Mouse (Mus musculus): ENCODE measurements around the gene Lsamp. TPM values are rescaled to one million over a fixed set of nuclear protein-coding genes. Genes with fewer than 3 reads are reported as not detected.

The Lsamp gene
- total RNA-seq (2021), result under 1 TPM; 0.78 to 0.82 TPM
- long read RNA-seq, experiment 1, result 0 reads
- long read RNA-seq, experiment 2, result 0 reads

DNA sequence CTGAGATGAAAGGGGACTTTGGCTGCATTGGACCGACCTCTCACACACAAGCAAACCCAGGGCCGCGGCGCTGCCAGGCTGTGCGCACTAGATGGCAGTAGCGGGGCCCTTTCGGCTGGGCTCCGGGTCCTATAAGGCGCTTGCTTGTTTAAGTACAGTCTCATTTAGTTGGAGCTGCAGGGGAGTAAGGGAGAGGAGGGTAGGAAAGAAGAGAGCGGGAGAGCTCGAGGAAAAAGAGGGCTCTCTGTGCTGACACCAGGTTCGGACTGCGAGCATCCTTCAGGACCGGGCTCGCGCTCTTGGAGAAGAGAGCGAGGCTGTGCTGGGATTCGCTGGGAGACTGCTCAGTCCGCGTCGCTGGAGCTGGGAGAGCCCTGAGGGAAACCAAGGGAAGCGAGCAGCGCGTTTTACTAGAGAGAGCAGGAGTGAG is at the start of gene Lsamp:
Gene Lsamp (plus strand): TSS at position 157 of the 430 bp plus-strand sequence.
- DNase-seq (ENCODE audit: low spot score), result no peak

DNA sequence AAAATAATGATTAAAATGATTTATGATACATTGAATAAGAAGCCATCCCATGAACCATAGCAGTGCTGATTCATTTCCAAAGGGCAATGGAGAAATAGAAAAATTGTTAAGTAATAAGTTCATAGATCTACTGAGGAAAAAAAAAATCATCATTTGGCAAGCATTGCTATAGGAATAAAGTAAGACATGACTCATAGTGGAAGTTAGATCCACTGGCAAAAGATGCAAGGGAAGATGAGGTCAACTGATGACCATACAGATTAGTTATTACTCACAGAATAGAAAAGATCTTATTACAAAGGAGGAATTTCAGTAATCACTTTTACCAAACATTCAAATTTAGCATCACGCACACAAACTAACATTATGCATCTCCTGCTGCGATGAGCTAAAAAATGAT is 26.5 kb upstream of the Lsamp start:
- DNase-seq (ENCODE audit: low spot score), result no peak

GRCm38 (mm10) chr16:39972712-39973111 is 11.4 kb upstream of the Lsamp start:
- no peak for DNase-seq (ENCODE audit: low spot score)

- DNase-seq (ENCODE audit: low spot score), result no peak
These were observed 602 bp downstream of the Lsamp start for GRCm38 (mm10) chr16:39984635-39985291.

DNA sequence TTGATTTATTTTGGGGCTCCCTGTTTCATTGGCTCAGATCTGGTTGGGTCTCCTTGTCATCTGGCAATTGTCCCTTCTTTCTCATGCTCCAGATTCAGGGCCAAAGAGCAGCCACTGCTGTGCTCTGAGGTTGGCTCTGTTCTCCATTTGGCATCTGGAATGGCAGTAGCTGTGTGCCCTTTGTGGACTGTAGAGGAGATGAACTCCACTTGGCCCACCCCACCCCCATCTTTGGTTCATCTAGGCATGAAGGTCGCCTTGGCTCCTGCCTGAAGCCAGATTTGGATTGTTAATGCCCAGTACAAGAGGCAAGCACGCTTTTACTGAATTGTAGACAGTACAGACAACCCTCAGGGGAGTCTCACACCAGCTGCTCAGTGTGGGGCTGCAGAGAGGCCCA is 4.3 kb downstream of the Lsamp start:
- no peak for DNase-seq (ENCODE audit: low spot score)

DNA sequence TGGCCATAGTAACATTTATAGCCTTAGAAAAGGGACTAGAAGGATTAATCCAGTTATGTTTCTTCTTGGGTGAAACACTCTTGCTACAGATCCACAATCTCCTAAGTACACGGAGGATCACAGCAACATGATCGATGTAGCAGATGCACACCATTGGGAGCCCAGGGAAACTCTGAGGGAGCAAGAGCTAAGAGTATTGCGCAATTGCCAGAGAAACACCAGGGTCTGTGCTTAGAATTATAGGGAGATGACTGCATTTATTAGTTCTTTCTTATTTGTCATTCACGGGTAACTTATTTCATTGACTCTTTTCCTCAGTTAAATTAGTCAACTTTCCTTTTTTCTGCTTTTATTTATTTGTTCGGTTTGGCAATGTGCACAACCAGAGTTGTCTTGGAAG is 10.7 kb downstream of the Lsamp start:
- DNase-seq (ENCODE audit: low spot score), result no peak

- DNase-seq (ENCODE audit: low spot score), result no peak
These were observed 24.6 kb downstream of the Lsamp start for GRCm38 (mm10) chr16:40008800-40009199.

DNA sequence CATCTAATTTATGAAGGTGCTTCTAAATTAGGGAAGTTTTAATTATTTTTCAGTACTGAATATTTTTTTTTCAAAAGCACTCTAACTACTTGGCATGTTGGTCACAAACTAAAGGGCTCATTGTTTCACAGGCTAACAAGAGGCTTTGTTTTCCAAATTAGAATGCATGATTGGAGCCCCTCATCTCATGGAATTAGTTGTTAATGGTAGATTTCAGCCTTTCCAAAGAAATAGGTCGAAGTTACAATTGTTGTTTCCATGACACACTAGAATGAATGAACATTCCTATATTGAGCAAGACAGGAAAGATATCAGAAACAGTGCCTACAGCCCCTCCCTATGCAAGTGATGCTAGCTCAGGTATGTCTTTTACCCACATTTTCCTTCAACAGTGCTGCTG is 26.9 kb downstream of the Lsamp start:
- DNase-seq (ENCODE audit: low spot score), result no peak

GRCm38 (mm10) chr16:40022611-40023010 is 38.5 kb downstream of the Lsamp start:
- no peak for DNase-seq (ENCODE audit: low spot score)

DNA sequence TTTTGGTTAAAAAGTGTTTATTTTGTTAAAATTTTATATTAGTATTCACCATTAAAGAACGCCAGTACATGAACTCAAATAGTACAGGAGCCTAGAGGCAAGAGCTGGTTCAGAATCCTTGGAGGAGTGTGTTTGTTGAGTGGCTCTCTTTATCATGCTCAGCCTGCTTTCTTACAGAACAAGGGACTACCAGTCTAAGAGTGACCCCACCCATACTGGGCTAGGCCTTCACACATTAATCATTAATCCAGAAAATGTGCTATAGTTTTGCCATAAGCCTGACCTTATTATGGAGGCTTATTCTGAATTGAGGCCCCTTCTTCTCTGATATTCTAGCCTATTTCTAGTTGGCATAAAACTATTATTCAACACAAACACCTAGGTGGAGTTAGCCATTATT is 52.6 kb downstream of the Lsamp start:
- DNase-seq (ENCODE audit: low spot score), result no peak

DNA sequence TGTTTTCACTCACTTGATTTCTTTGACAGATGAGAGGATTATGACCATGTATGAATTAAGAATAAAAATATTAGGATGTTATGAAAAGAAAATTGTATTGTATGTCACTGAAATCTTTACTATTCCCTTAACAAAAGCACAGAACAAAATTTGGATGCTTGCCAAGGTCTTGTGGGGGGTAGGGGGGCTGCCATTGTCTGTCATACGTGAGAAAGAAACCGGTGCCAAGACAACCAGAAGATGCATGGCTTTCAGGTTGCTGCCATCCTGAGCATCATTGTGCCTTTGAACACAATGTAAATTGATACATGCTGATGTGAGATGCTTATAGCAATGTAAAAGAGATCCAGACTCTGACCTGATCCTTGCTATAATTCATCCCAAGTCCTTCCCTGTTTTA is 75.4 kb downstream of the Lsamp start:
- no peak for DNase-seq (ENCODE audit: low spot score)

DNA sequence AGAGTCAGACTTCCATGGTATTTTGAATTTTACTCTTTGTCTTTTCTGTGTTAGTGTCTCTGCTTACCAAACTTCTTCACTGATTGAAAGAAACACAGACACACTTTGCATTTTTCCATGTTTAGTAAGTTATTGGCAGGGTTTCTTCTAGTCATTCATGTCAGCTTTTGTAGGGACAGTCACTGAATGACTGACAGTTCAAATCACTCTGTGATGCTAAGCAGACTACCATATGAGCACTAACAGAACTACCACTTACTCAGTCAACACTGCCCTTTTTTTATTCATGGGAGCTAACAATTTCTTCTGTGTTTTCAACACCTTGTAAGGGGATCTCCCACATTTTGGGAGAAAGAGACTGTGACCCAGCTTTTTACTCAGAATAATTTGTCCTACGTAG is 75.8 kb downstream of the Lsamp start:
- no peak for DNase-seq (ENCODE audit: low spot score)

- DNase-seq (ENCODE audit: low spot score), result no peak
These were observed 76.3 kb downstream of the Lsamp start for GRCm38 (mm10) chr16:40060491-40060890.

- DNase-seq (ENCODE audit: low spot score), result no peak
These were observed 91.4 kb downstream of the Lsamp start for GRCm38 (mm10) chr16:40075556-40075955.

DNA sequence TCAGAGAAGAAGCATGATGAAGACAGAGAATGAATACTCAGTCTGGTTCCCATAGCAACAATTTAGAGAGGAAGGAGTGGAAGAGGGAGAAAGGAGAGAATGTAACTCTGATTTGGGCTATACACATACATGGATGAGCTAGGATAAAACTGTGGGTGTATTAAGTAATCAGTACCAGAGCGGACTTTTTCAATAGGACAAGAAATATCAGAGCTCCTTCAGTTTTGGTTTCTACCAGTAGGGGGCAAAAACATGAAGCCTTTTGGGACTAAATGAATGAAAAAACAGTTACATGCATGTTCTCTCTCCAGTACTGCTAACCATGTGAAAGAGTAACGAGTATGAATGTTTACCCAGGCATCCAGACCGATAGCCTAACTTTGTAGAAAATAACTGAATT is 96.1 kb downstream of the Lsamp start:
- no peak for DNase-seq (ENCODE audit: low spot score)

GRCm38 (mm10) chr16:40104329-40104728 is 120.2 kb downstream of the Lsamp start:
- DNase-seq (ENCODE audit: low spot score), result no peak

DNA sequence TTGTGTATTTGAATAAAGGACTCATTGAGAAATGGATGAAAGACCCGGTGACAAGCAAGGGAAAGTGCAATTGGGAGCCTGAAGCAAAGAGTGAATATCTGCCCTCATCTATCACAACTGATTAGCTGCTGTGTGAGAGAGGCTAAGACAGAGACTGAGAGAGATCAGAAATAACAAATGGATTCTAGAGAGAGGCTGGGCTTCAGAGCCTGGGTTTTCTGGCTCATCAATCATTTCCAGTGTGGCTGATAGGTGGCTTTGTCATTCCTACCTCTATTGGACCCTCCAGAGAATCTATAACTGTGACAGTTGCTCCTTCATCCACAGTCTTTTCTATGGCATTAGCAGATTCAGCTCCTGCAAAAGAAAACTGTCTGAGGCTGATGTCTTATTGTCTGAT is 198.8 kb downstream of the Lsamp start:
- DNase-seq (ENCODE audit: low spot score), result no peak

DNA sequence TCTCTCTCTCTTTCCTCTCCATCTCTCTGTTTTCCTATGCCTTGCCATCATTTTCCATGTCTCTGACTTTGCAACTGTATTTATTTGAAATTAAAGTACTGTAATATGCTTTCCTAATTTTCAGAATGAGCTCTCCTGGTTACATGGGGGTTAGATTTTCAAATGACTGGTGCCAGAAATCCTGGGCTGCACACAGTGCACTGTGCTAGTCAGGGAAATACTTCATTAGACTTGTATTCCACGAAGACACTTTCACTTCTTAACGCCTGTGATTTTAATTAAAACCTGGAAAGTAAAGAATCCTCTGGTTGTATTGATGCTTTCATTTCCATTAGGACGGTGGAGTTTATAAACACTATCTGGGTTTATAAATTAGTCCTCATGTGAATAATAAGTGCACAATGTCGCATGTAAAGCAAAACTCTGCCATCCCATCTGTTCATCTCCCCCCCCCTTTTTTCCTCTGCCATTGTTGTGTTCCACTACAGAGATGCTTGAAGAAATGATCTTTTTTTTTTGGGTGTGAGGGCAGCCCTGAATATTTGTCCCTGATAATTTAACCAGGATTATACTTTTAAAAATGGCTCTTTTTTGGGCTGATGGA is 203.9 kb downstream of the Lsamp start:
- no peak for DNase-seq (ENCODE audit: low spot score)

DNA sequence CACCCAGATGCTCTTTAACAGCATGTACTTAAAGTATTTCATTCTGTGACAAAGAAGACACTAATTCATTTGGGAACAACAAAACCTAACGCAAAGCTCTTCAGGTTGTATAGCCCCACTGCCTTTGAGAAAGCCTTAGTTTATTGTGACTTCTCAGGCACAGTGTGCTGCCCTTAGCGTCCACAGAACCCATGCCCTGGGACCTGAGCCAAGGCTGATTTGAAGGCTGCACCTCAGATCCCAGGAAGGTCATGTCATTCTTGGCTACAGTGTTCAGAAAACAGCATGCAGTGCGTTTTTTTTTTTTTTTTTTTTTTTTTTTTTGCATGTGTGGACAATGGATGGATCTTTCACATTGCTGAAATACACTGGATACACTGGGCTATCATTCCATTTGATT is 210.2 kb downstream of the Lsamp start:
- no peak for DNase-seq (ENCODE audit: low spot score)

GRCm38 (mm10) chr16:40194839-40195238 is 210.7 kb downstream of the Lsamp start:
- no peak for DNase-seq (ENCODE audit: low spot score)

GRCm38 (mm10) chr16:40228627-40229026 is 244.5 kb downstream of the Lsamp start:
- no peak for DNase-seq (ENCODE audit: low spot score)

- no peak for DNase-seq (ENCODE audit: low spot score)
These were observed 248.9 kb downstream of the Lsamp start for GRCm38 (mm10) chr16:40233066-40233465.

- no peak for DNase-seq (ENCODE audit: low spot score)
These were observed 250.2 kb downstream of the Lsamp start for GRCm38 (mm10) chr16:40234151-40234895.

Measured in gastrocnemius, adult 18-20 months (tissue).